Mouse (Mus musculus): ENCODE measurements around the gene Def8. TPM values are rescaled to one million over a fixed set of nuclear protein-coding genes. Genes with fewer than 3 reads are reported as not detected.

The Def8 gene
- polyA plus RNA-seq, 1 experiment from 2014 or later = 49.8 TPM

DNA sequence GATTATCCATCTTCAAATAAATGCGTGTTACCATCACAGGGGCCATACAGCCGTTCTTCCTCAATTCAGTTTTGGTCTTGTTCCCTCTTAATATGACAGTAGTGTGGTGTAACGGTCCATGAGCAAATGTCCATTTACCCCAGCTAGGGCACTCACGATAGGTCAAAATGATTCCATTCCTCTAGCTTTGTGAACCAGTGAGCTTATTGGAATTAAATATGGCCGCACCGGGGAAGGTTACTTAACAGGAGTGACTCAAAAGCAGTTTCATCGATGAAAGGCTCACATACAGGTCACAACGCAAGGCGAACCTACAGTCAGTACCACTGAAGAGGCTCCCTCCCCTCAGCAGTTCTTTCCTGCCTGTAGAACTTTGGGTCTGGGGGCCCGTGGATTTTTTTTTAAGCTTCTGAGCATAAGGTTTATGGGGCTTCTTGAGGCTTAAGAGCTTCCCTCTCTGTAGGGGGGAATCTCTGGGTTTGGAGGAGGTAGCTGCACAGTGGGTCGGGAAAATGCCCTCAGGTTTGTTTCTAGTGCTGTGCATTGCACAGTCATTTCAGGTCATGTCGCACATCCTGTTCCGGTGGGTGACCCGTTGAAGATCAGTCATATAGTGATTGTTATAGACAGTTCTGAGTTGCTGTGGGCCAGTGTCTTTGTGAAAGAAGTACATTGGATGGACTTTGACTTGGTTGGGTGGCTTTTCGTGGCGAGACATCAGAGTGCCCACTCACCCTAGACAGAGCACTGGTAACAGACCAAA is 55.3 kb downstream of the Def8 start:
- H3K4me1 ChIP-seq = peaks cover 14% of the 10 kb centered on the region
- WGBS = 35% methylated on average over 16 of the region's 16 CpGs
- H3K4me2 ChIP-seq = peak overlapping the region; percentile 75
- H3K36me3 ChIP-seq (replicated peaks) = peaks cover 13% of the 10 kb centered on the region
- H3K9me3 ChIP-seq = no peaks in the 10 kb centered on the region
- peak overlapping the region; percentile 97 for H3K4me3 ChIP-seq
- H3K27ac ChIP-seq = peak overlapping the region; percentile 100
- no peaks in the 10 kb centered on the region for H3K27me3 ChIP-seq (replicated peaks)
- peak; percentile 24; the same call in 1 of the 2 replicates for ATAC-seq (replicated peaks)
- H3K9ac ChIP-seq = peak overlapping the region; percentile 91

DNA sequence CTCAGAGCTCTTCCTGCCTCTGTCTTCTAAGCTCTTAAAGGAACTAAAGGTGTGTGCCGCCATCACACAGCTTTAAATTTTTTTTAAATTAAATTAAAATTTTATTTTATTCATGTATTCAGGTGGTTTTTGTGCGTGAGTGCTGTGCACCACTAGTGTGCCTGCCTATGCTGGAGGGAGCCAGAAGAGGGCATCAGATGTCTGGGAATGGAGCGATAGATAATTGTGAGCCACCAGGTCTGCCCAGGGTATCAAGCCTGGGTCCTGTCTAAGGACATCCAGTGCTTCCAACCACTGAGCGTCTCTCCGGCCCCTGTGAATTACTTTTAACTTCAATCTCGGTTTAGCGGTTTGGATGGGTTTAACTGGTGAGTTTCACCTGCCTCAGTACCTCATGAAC is 59.3 kb downstream of the Def8 start:
- H3K9me3 ChIP-seq = no peaks in the 10 kb centered on the region
- no peak overlapping the region for H3K4me2 ChIP-seq
- H3K36me3 ChIP-seq (replicated peaks) = peaks cover 40% of the 10 kb centered on the region
- no peak overlapping the region for H3K4me3 ChIP-seq
- H3K4me1 ChIP-seq = peaks cover 11% of the 10 kb centered on the region
- ATAC-seq (replicated peaks) = no peak
- H3K27me3 ChIP-seq (replicated peaks) = no peaks in the 10 kb centered on the region
- WGBS = 88% methylated on average over 7 of the region's 7 CpGs
- no peak overlapping the region for H3K27ac ChIP-seq
- H3K9ac ChIP-seq = no peak overlapping the region

DNA sequence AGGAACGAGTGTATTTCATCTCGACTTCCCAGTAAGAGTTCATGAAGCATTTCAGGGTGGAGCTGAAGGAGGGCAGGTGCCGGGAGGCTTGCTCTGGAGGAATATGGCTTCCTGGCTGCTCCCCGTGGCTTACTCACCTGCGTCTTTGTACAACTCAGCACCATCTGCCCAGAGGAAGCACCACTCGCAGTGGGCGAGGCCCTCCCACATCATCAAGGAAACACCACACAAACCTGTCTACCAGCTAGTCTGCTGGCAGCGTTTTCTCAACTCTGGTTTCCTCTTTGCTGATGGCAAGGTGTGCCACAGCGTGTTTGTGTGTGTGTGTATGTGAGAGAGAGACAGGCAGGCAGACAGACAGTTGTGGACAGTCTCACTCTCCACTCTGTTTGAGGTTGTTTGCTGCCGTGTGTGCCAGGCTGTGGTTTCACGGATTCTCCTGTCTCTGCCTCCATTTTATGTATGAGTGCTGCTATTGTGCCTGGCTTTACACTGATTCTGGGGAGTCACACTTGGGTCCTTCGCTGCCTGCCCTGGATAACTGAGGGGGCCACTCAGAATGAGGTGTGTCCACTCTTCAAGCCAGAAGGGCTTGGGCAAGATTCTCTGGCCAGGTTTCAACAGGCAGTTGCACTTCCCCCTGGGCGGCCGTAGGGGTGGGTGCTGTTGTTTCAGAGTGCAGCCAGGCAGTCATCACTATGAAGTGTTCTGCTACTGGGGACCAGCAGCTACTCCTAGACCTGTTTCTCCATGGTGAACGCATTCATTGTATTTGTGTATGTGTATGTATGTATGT is 68.2 kb downstream of the Def8 start:
- peaks cover 88% of the 10 kb centered on the region for H3K36me3 ChIP-seq (replicated peaks)
- WGBS = 94% methylated on average over 15 of the region's 15 CpGs
- no peak overlapping the region for H3K4me2 ChIP-seq
- H3K27me3 ChIP-seq (replicated peaks) = no peaks in the 10 kb centered on the region
- H3K9me3 ChIP-seq = no peaks in the 10 kb centered on the region
- no peak for ATAC-seq (replicated peaks)
- no peak overlapping the region for H3K27ac ChIP-seq
- H3K4me1 ChIP-seq = no peaks in the 10 kb centered on the region
- H3K9ac ChIP-seq = no peak overlapping the region
- no peak overlapping the region for H3K4me3 ChIP-seq

DNA sequence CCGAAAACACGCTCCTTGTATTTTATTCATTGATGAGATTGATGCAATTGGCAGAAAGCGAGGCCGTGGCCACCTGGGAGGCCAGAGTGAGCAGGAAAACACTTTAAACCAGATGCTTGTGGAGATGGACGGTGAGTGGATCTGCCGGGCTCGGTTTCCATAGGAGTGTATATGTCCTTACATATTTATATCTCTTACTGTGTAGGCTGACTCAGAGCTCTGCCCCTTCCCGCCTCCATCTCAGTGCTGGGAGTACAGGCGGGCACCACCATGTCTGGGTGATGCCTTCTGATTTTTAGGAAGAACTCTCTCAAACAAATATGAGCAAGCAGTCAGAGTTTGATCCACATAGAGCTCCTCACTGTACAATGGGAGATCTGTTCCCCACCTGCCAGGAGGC is 69.6 kb downstream of the Def8 start:
- Histone ChIP-seq H3K36me3 (replicated peaks) (peaks cover 84% of the 10 kb centered on the region), H3K4me3 (no peak overlapping the region), H3K4me2 (no peak overlapping the region), H3K27me3 (replicated peaks) (no peaks in the 10 kb centered on the region), H3K27ac (no peak overlapping the region), H3K9me3 (no peaks in the 10 kb centered on the region), H3K4me1 (no peaks in the 10 kb centered on the region), H3K9ac (no peak overlapping the region)
- ATAC-seq (replicated peaks) = no peak
- 97% methylated on average over 9 of the region's 9 CpGs for WGBS

DNA sequence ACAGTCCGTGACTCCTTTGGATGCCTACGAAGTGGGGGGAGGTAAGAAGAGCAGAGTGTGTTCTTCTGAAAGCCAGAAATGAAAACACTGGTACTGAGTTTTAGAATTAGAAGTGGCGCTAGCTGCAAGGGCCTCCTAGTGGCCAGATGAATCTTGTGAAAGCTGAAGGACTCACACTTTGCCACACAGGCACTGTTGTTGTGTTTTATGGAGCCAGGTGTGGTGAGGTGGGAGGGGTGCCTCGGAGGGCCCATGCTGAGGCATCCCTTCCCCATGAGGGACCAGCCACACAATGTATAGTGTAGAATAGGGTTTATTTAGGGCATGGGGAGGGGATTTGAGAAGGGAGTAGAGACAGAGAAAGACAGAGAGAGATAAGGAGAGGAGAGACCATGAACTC is 74.4 kb downstream of the Def8 start:
- H3K27ac ChIP-seq = no peak overlapping the region
- H3K4me2 ChIP-seq = no peak overlapping the region
- peaks cover 73% of the 10 kb centered on the region for H3K36me3 ChIP-seq (replicated peaks)
- no peak overlapping the region for H3K4me3 ChIP-seq
- no peaks in the 10 kb centered on the region for H3K4me1 ChIP-seq
- H3K9ac ChIP-seq = no peak overlapping the region
- no peaks in the 10 kb centered on the region for H3K9me3 ChIP-seq
- no peaks in the 10 kb centered on the region for H3K27me3 ChIP-seq (replicated peaks)
- WGBS = 85% methylated on average over 4 of the region's 4 CpGs
- ATAC-seq (replicated peaks) = no peak

DNA sequence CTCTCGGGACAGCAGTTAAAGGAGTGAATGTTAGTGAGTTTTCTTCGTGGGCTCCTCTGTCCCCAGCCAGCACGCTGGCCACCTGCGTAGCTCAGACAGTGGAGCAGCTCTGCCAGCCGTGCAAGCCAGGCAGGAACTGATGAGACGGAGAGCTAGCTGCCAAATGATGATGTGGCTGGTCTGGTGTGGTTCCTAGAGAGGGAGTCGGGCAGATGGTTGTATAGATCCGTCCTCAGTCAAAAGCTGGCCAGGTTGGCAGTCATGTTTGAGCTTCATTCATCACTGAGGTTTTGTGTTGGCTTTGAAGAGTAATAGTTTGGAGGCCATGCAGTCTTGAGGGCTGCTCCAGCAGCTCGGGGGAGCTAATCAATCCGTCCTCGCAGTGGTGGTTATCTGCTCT is 75.6 kb downstream of the Def8 start:
- Histone ChIP-seq H3K27me3 (replicated peaks) (no peaks in the 10 kb centered on the region), H3K36me3 (replicated peaks) (peaks cover 73% of the 10 kb centered on the region), H3K27ac (no peak overlapping the region), H3K4me2 (no peak overlapping the region), H3K9me3 (no peaks in the 10 kb centered on the region), H3K9ac (no peak overlapping the region), H3K4me1 (no peaks in the 10 kb centered on the region), H3K4me3 (no peak overlapping the region)
- 90% methylated on average over 11 of the region's 11 CpGs for WGBS
- no peak for ATAC-seq (replicated peaks)

DNA sequence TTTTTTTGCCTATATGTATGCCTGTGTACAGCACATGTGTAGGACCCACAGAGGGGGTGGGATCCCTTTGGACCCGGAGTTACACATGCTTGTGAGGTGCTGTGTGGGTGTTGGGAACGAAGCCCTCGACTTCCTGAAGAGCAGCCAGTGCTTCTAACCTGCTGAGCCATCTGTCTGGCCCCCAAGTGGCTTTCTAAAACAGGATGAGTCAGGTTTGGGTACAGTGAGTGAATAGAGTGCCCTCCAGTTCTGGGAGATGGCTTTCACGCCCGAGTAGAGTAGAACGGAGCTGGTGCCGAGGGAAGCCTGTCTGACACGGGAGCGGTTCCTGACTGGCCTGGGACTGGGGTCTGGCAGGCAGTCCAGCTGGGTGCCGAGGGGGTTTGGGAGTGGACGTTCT is 76.2 kb downstream of the Def8 start:
- Histone ChIP-seq H3K9me3 (no peaks in the 10 kb centered on the region), H3K4me1 (no peaks in the 10 kb centered on the region), H3K4me3 (no peak overlapping the region), H3K27ac (no peak overlapping the region), H3K36me3 (replicated peaks) (peaks cover 73% of the 10 kb centered on the region), H3K27me3 (replicated peaks) (no peaks in the 10 kb centered on the region), H3K4me2 (no peak overlapping the region), H3K9ac (no peak overlapping the region)
- ATAC-seq (replicated peaks) = no peak
- WGBS = 94% methylated on average over 11 of the region's 11 CpGs

DNA sequence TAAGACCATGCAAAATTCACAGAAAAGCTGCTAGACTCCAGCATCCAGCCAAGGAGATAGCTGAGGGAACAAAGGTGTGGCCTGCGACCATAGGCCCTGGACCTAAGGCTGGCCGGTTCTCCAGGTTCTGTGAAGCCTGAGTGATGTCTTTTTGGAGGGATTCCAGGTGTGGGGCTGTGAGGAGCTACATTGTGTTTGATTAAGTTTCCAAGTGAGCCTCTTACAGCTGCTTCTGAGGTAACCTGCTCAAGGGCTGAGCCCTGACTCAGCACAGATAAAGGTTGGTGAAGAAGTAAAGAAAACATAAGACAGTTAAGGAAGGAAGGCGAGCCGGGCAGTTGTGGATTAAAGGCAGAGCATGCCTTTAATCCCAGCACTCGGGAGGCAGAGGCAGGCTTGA is 78.9 kb downstream of the Def8 start:
- no peaks in the 10 kb centered on the region for H3K9me3 ChIP-seq
- no peak overlapping the region for H3K4me3 ChIP-seq
- WGBS = 96% methylated on average over 5 of the region's 5 CpGs
- no peaks in the 10 kb centered on the region for H3K4me1 ChIP-seq
- peaks cover 73% of the 10 kb centered on the region for H3K36me3 ChIP-seq (replicated peaks)
- H3K27me3 ChIP-seq (replicated peaks) = no peaks in the 10 kb centered on the region
- H3K4me2 ChIP-seq = no peak overlapping the region
- no peak overlapping the region for H3K27ac ChIP-seq
- ATAC-seq (replicated peaks) = no peak
- no peak overlapping the region for H3K9ac ChIP-seq

DNA sequence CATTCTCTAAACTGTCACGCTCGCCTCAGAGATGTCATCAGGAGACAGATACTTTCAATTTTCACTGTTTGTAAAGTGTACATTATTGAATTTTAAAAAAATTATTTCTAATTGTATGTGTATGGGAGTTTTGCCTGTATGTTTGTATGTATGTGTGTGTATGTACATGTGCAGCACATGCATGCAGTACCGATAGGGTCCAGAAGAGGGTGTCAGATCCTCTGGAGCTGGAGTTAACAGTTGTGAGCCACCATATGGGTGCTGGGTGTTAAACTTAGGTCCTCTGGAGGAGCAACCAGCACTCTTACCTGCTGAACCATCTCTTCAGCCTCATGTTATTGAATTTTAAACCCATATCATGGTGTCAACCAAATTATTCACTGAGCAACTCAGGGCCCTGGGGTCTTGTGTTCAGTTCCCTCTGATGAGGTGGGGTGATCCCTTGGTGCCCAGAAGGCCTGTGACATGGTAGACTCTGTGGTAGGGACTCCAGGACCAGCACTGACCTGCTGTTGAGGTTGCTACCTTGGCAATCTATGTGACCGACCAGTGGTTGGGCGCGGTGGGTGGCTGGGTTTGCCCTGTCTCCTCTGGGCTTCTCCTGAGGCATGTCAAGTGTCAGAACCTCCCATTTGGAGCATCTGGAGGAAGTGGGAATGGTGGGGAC is 80.6 kb downstream of the Def8 start:
- Histone ChIP-seq H3K36me3 (replicated peaks) (peaks cover 82% of the 10 kb centered on the region), H3K9ac (no peak overlapping the region), H3K4me3 (no peak overlapping the region), H3K27me3 (replicated peaks) (no peaks in the 10 kb centered on the region), H3K4me2 (no peak overlapping the region), H3K4me1 (no peaks in the 10 kb centered on the region), H3K27ac (no peak overlapping the region), H3K9me3 (no peaks in the 10 kb centered on the region)
- ATAC-seq (replicated peaks) = 0 out of 2 replicates have a peak, but pooled peaks have one; percentile 10
- WGBS = 98% methylated on average over 6 of the region's 6 CpGs

DNA sequence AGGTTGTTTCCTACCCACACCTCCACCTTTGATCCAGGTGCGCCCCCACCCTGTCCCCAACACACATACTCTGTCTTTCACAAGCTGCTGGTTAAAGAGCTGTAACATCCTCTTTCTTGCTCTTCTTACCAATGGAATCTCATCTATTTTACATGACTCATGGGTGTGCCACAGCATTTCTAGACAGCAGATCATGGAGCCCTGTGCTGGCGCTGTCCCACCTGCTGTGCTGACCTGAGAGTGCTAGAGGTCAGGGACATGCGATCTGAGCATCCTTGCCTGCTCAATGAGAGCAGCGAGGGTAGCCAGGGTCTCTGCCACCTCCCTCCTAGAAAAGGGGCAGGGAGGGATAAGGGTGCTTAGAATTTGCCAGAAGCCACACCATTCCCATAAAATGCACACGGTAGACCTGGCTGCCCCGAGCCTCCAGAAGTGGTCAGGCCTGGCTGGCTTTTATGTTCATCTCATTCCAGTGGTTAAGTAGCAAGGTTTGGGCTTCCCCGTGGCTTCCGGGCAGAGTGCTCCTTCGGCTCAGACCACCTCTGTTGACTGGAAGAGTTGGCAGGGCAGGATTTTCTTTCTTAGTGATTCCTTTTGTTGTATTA is 81.4 kb downstream of the Def8 start:
- Histone ChIP-seq H3K4me2 (no peak overlapping the region), H3K36me3 (replicated peaks) (peaks cover 86% of the 10 kb centered on the region), H3K4me1 (no peaks in the 10 kb centered on the region), H3K27ac (0 out of 2 replicates have a peak overlapping the region, but pooled peaks have one; percentile 11), H3K4me3 (no peak overlapping the region), H3K27me3 (replicated peaks) (no peaks in the 10 kb centered on the region), H3K9ac (no peak overlapping the region), H3K9me3 (no peaks in the 10 kb centered on the region)
- 90% methylated on average over 9 of the region's 9 CpGs for WGBS
- ATAC-seq (replicated peaks) = 0 out of 2 replicates have a peak, but pooled peaks have one; percentile 7

DNA sequence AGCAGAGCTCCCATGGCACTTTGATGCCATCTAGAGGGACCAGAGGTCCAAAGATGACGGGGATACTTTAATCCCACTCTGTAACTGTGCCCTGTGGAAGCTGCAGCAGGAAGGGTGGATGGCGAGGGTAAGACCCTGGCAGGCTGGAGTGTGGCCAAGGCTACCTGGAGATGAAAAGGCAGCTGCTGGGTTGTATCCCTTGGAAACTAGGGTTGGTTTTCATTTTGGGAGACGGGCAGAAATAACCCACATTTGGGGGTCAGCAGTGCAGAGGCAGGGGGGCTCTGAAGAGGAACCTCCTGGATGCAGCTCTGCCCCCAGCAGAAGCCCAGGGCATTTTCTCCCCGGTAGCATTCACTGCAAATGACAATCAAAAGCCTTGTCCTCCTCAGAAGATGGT is 81.9 kb downstream of the Def8 start:
- Histone ChIP-seq H3K9ac (no peak overlapping the region), H3K36me3 (replicated peaks) (peaks cover 83% of the 10 kb centered on the region), H3K27me3 (replicated peaks) (no peaks in the 10 kb centered on the region), H3K4me1 (no peaks in the 10 kb centered on the region), H3K4me3 (no peak overlapping the region), H3K4me2 (no peak overlapping the region), H3K9me3 (no peaks in the 10 kb centered on the region), H3K27ac (no peak overlapping the region)
- WGBS = 81% methylated on average over 4 of the region's 4 CpGs
- no peak for ATAC-seq (replicated peaks)

DNA sequence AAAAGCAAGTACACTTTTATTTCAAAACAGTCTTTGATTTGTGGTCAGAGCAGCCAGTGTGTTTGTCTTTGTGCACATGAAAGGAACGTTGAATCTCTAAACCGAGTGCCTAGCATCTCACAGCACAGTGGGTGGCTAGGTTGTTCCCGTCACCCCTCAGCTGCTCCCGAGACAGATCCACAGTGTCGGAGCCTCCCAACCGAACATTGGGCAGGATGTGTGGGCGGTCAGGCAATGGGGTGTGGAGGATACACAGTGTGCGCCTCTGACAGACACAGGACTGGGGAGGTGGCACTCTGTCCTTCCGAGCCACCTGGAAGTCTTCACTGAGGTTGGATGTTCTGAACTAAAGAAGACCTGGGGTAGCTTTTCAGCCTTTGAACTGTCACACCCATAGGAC is 82.4 kb downstream of the Def8 start:
- Histone ChIP-seq H3K4me1 (no peaks in the 10 kb centered on the region), H3K27me3 (replicated peaks) (no peaks in the 10 kb centered on the region), H3K9ac (no peak overlapping the region), H3K9me3 (no peaks in the 10 kb centered on the region), H3K4me3 (no peak overlapping the region), H3K4me2 (no peak overlapping the region), H3K27ac (no peak overlapping the region), H3K36me3 (replicated peaks) (peaks cover 83% of the 10 kb centered on the region)
- no peak for ATAC-seq (replicated peaks)
- 83% methylated on average over 9 of the region's 9 CpGs for whole genome bisulfite sequencing

Measured in midbrain, embryonic 15.5 days (tissue).